Comparison of ENCODE assay signal across 8 mouse cellular contexts in genomic region chr4:133010611-133011010, GRCm38 (mm10). TPM values are rescaled to one million over a fixed set of nuclear protein-coding genes. Genes with fewer than 3 reads are reported as not detected.
DNase-seq lines count a peak whose midpoint lies in the region; ATAC-seq and TF ChIP-seq lines count a peak whose summit lies in the region.

No protein-coding gene starts in this region.

- H3K79me3 ChIP-seq in C2C12 (ENCODE audit: low read depth): peaks cover 22% of the 10 kb centered on the region

- DNase-seq in cerebellum, adult 9-11 months: peak; percentile 75
- DNase-seq in cerebellum, postnatal 4 days (ENCODE audit: low spot score in 2 of 2): no peak
- no peak for DNase-seq in forebrain, embryonic 11.5 days (ENCODE audit: low spot score)
- peak; percentile 72 for DNase-seq in limb, embryonic 11.5 days (ENCODE audit: low spot score)
- DNase-seq in layer of hippocampus, adult 9-11 months: no peak

- H3K9me3 ChIP-seq in forebrain, embryonic 11.5 days (ENCODE audit: control insufficient read depth, low read length): no peaks in the 10 kb centered on the region
- H3K9me3 ChIP-seq in limb, embryonic 11.5 days (ENCODE audit: control insufficient read depth, low read length): no peaks in the 10 kb centered on the region

- peak overlapping the region; percentile 69 for H3K4me3 ChIP-seq in C2C12 (ENCODE audit: insufficient read depth, poor library complexity, severe bottlenecking)
- H3K4me3 ChIP-seq in forebrain, embryonic 11.5 days (ENCODE audit: low read depth, low read length): peak overlapping the region; percentile 93; the same call in 1 of the 2 replicates
- H3K4me3 ChIP-seq in limb, embryonic 11.5 days (ENCODE audit: low read depth, low read length): peak overlapping the region; percentile 98
- peak overlapping the region; percentile 84 for H3K4me3 ChIP-seq in small intestine, adult 2 months (ENCODE audit: low read depth, low read length)

- no peak for TF ChIP-seq POLR2A in small intestine, adult 2 months (IDR thresholded peaks at IDR 0.05; ENCODE audit: low read depth, low read length)

- no peak overlapping the region for H3K9ac ChIP-seq in forebrain, embryonic 11.5 days (ENCODE audit: low read length)
- H3K9ac ChIP-seq in limb, embryonic 11.5 days (ENCODE audit: low read length): peak overlapping the region; percentile 99

- H3K4me1 ChIP-seq in forebrain, embryonic 11.5 days (replicated peaks; ENCODE audit: control insufficient read depth, insufficient read depth, low read length): peaks cover 25% of the 10 kb centered on the region
- peaks cover 44% of the 10 kb centered on the region for H3K4me1 ChIP-seq in limb, embryonic 11.5 days (ENCODE audit: control insufficient read depth, insufficient read depth, low read length)
- peaks cover 23% of the 10 kb centered on the region for H3K4me1 ChIP-seq in small intestine, adult 2 months (ENCODE audit: control insufficient read depth, insufficient read depth, insufficient read length, low read length)

- TF ChIP-seq CTCF in C2C12 (IDR thresholded peaks at IDR 0.05; ENCODE audit: control insufficient read depth, insufficient read depth, insufficient read length): no peak
- TF ChIP-seq CTCF in small intestine, adult 2 months (IDR thresholded peaks at IDR 0.05; ENCODE audit: extremely low read depth, insufficient read length, insufficient replicate concordance, low read depth, low read length): peak; percentile 4; the same call in 1 of the 2 replicates

- no peak overlapping the region for H3K27ac ChIP-seq in forebrain, embryonic 11.5 days (ENCODE audit: low read depth, low read length)
- H3K27ac ChIP-seq in limb, embryonic 11.5 days (replicated peaks; ENCODE audit: low read depth, low read length): 0 out of 2 replicates have a peak overlapping the region, but pooled peaks have one; percentile 14
- H3K27ac ChIP-seq in small intestine, adult 2 months (ENCODE audit: insufficient read depth, low read depth, low read length): no peak overlapping the region

- H3ac ChIP-seq in C2C12 (ENCODE audit: control insufficient read depth, insufficient read length, low read depth): no peak overlapping the region

- H3K79me2 ChIP-seq in C2C12 (ENCODE audit: control insufficient read depth, insufficient read depth): peaks cover 44% of the 10 kb centered on the region

- ATAC-seq in forebrain, embryonic 11.5 days (replicated peaks; ENCODE audit: low FRiP score): no peak
- ATAC-seq in limb, embryonic 11.5 days (ENCODE audit: insufficient number of reproducible peaks, low FRiP score, low TSS enrichment, low read depth): no peak
- ATAC-seq in megakaryocyte progenitor cell, adult 5-6 weeks (replicated peaks; ENCODE audit: poor library complexity): no peak

- H3K27me3 ChIP-seq in C2C12 (ENCODE audit: control insufficient read depth, insufficient read depth, insufficient read length): no peaks in the 10 kb centered on the region
- H3K27me3 ChIP-seq in forebrain, embryonic 11.5 days (ENCODE audit: control insufficient read depth, insufficient read depth, low read length): peaks cover 19% of the 10 kb centered on the region
- no peaks in the 10 kb centered on the region for H3K27me3 ChIP-seq in limb, embryonic 11.5 days (ENCODE audit: control insufficient read depth, insufficient read depth, low read length)
- no peaks in the 10 kb centered on the region for H3K27me3 ChIP-seq in small intestine, adult 2 months (ENCODE audit: control insufficient read depth, insufficient read depth, low read length)

- no peaks in the 10 kb centered on the region for H3K36me3 ChIP-seq in C2C12 (ENCODE audit: control insufficient read depth, insufficient read depth)
- no peaks in the 10 kb centered on the region for H3K36me3 ChIP-seq in forebrain, embryonic 11.5 days (ENCODE audit: control insufficient read depth, insufficient read depth, low read length)
- H3K36me3 ChIP-seq in limb, embryonic 11.5 days (ENCODE audit: control insufficient read depth, insufficient read depth, low read length): no peaks in the 10 kb centered on the region
- H3K36me3 ChIP-seq in small intestine, adult 2 months (ENCODE audit: control insufficient read depth, insufficient read depth, low read length): no peaks in the 10 kb centered on the region

- WGBS in forebrain, embryonic 11.5 days: under 1% methylated on average over 17 of the region's 17 CpGs
- under 1% methylated on average over 17 of the region's 17 CpGs for WGBS in limb, embryonic 11.5 days
- 1% methylated on average over 17 of the region's 17 CpGs for WGBS in small intestine, adult 2 months

- peak overlapping the region; percentile 70; the same call in 1 of the 2 replicates for H3K4me2 ChIP-seq in forebrain, embryonic 11.5 days (ENCODE audit: low read depth, low read length, severe bottlenecking)
- peak overlapping the region; percentile 97 for H3K4me2 ChIP-seq in limb, embryonic 11.5 days (ENCODE audit: low read depth, severe bottlenecking)

TF ChIP-seq in C2C12, 6 proteins besides CTCF, POLR2A, EP300 and RAD21:
- TF ChIP-seq CEBPB (IDR thresholded peaks at IDR 0.05; ENCODE audit: low read depth) (no peak), MYOD1 (IDR thresholded peaks at IDR 0.05; ENCODE audit: control insufficient read depth, insufficient read length, low read depth) (no peak), USF1 (IDR thresholded peaks at IDR 0.05; ENCODE audit: low read depth) (no peak), MYOG (IDR thresholded peaks at IDR 0.05; ENCODE audit: control insufficient read depth, extremely low read depth, insufficient read length) (no peak), FOSL1 (IDR thresholded peaks at IDR 0.05; ENCODE audit: insufficient read depth, low read length, poor library complexity, severe bottlenecking) (no peak), MAX (IDR thresholded peaks at IDR 0.05) (no peak)
TF ChIP-seq in C2C12: peak in this region for 0.

RNA-seq across cellular contexts. Expression of gene Ahdc1, which starts 0.4 kb away (rescaled TPM):
- 27.9 TPM for polyA plus RNA-seq in C2C12 (2012; fragmentation: generic; extraction: Trizol)
- polyA plus RNA-seq in forebrain, embryonic 11.5 days (2014; fragmentation: Nextera tagmentation; extraction: Ambion mirVana): 5.5 and 7.5 TPM in 2 replicates
- polyA plus RNA-seq in limb, embryonic 11.5 days (2014; fragmentation: Nextera tagmentation; extraction: Ambion mirVana): 10.2 and 10.5 TPM in 2 replicates
- polyA plus RNA-seq in small intestine, adult 2 months (2012; rRNA removed): 13.8 and 23.7 TPM in 2 replicates
- total RNA-seq in megakaryocyte progenitor cell, adult 5-6 weeks (2015): 4.1 and 5.3 TPM in 2 replicates
- total RNA-seq in megakaryocyte progenitor cell, adult 5-6 weeks (2017): 0.81 and 3.8 TPM in 2 replicates

RNA-seq across cellular contexts. Expression of gene Fgr, which starts 36.7 kb away (rescaled TPM):
- polyA plus RNA-seq in C2C12 (2012; fragmentation: generic; extraction: Trizol): 0.01 TPM
- 0.13 TPM in 1 of 2 replicates, not detected in the other for polyA plus RNA-seq in forebrain, embryonic 11.5 days (2014; fragmentation: Nextera tagmentation; extraction: Ambion mirVana)
- polyA plus RNA-seq in limb, embryonic 11.5 days (2014; fragmentation: Nextera tagmentation; extraction: Ambion mirVana): 0.17 and 0.35 TPM in 2 replicates
- 3.5 and 3.8 TPM in 2 replicates for polyA plus RNA-seq in small intestine, adult 2 months (2012; rRNA removed)
- total RNA-seq in megakaryocyte progenitor cell, adult 5-6 weeks (2015): 3.2 and 3.4 TPM in 2 replicates
- 2.5 and 3.0 TPM in 2 replicates for total RNA-seq in megakaryocyte progenitor cell, adult 5-6 weeks (2017)

Comparison
In these comparisons a context has a peak if more than half of its experiments do, and no peak if none do; other contexts are left out.
1. DNase-seq: peak in cerebellum, adult 9-11 months (single experiment) and limb, embryonic 11.5 days (single experiment); none in cerebellum, postnatal 4 days (0 of 2), forebrain, embryonic 11.5 days (single experiment) and layer of hippocampus, adult 9-11 months (single experiment).
2. Peak in every context shown above with its lines, with median percentiles within 50 percentile points of each other: H3K4me3 ChIP-seq.